Mouse (Mus musculus) urinary bladder, adult 18-20 months (tissue): Measurements from ENCODE around the gene Prkag2.

ENCODE experiments used
- DNase-seq, 2 experiments: peaks; one replicate each; pipeline ENCODE4 v3.0.0; 2022; ENCODE audit warnings: low spot score in 2 of 2, mixed read lengths in 2 of 2

The Prkag2 gene

GRCm38 (mm10) chr5:25100516-25101125 lies at the start of gene Prkag2:
Prkag2 (minus strand) TSS chr5:25100642.
- DNase-seq: peak; percentile 74 to 84

GRCm38 (mm10) chr5:25149331-25149965 lies 49.0 kb upstream of the Prkag2 start:
- DNase-seq: no peak

DNA sequence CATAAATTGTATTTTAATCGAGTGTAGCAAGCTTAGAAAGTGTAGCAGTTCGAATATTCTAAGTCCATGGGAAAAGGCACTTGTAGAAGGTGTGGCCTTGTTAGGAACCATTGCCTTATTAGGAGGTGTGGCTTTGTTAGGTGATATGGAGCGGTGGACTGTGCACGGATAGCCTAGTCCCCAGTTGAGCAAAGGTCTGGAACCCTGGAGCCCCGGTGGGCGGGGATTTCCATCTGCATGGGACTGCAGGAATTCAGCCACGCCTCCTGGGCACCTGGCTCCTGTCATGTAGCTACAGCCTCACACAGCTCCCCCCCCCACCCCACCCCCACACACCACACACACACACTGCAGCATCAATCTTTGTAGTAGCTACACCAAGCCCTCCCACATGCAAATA lies 46.3 kb upstream of the Prkag2 start:
- no peak for DNase-seq

- DNase-seq: no peak
Measured at GRCm38 (mm10) chr5:25127865-25128264, 27.4 kb upstream of the Prkag2 start.

GRCm38 (mm10) chr5:25125884-25126560 lies 25.6 kb upstream of the Prkag2 start:
- DNase-seq: no peak

- DNase-seq: no peak
Measured at GRCm38 (mm10) chr5:25122534-25122933, 22.1 kb upstream of the Prkag2 start.

- no peak for DNase-seq
Measured at GRCm38 (mm10) chr5:25119148-25119547, 18.7 kb upstream of the Prkag2 start.

GRCm38 (mm10) chr5:25115997-25116396 lies 15.6 kb upstream of the Prkag2 start:
- DNase-seq: no peak

- no peak for DNase-seq
Measured at GRCm38 (mm10) chr5:25115216-25115615, 14.8 kb upstream of the Prkag2 start.

DNA sequence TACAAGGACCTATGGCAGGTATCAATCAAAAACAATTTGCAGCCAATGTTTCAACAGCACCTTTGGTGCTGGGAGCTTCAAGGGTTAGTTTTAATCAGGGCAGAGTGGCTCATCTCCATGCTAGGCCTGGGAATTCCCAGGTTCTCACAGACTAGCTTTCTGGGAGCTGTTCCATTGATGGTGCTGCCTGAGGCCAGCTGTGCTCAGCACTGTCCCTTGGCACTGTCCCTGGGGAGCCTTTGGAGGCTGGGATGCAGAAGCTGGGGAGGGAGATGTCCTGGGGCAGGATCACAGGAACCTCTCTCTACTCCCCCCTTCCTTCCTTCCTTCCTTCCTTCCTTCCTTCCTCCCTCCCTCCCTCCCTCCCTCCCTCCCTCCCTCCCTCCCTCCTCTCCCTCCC lies 13.7 kb upstream of the Prkag2 start:
- no peak for DNase-seq

- DNase-seq: no peak
Measured at GRCm38 (mm10) chr5:25110314-25110713, 9.9 kb upstream of the Prkag2 start.

- no peak for DNase-seq
Measured at GRCm38 (mm10) chr5:25105748-25106147, 5.3 kb upstream of the Prkag2 start.

- DNase-seq: peak; percentile 70 to 77
Measured at GRCm38 (mm10) chr5:25101126-25101523, 683 bp upstream of the Prkag2 start.

DNA sequence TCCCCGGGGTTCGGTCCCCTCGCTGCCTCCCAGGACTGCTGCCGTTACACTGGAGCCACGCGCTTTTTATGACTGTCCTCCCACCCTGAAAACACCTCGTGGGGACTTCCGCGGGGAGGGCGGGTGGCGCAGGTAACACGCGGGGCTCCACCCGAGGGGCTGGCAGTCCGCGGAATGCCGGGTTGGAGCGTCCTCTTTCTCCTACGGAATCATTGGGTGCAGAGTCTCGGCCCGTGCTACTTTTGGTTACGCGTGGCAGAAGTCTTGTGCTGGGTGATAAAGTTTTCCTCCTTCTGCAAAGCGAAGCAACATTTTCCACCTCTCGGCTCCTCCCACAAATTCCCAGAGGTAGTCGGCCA lies 306 bp downstream of the Prkag2 start:
- peak in 1 of 2 experiments; percentile 25 for DNase-seq

- peak; percentile 41 to 75 for DNase-seq
Measured at GRCm38 (mm10) chr5:25099367-25100156, 880 bp downstream of the Prkag2 start.

DNA sequence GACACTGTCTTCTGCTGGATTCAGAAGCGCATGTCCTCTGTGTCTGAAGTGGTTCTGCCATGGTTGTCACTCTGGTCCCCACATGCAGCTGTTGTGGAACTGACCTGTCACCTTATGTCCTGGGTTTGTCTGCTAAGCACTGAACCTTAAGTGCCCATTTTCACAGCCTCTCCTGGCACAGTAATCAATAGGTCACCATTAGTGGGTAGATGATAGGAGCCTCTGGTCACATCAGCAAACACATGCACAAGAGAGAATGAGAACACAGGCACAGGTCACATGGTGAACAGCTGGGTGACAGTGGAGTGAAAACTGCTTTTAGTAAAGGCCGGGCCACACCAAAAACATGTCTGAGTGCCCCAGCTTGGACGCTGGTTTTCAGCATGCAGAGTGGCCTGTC lies 2.6 kb downstream of the Prkag2 start:
- no peak for DNase-seq

GRCm38 (mm10) chr5:25096431-25096830 lies 4.0 kb downstream of the Prkag2 start:
- no peak for DNase-seq

GRCm38 (mm10) chr5:25092630-25093245 lies 7.7 kb downstream of the Prkag2 start:
- no peak for DNase-seq

DNA sequence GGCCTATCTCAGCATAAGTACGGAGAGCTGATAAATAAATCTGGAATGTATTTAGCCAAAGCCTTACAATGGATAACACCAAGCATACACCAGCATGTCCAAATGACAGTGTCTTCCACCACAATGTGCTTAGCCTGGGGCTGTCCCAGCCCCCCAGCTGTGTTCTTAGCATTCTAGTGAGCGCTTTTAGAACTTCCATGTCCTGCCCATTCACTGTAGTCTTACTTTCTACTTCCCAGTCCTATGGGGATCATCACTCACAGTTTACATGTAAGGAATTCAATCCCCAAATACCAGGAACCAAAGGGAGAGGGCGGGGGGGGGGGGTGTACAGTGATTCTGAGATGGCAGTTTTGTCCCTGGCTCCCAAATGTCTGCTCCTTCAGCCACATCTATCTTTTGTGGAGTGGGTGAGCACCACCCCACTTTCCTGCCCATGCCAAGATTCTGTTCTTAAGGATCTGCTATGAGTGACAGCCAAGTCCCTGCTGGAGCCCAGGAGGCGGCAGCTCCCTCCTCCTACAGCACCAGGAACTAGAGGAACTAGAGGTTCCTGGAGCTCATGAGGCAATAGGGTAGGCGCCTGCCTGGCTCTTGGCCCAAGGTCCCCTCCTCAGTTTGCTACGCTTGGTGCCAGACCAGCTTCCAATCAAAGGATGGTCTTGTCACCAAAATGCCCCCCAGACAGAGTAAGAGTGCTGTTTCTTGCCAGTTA lies 11.0 kb downstream of the Prkag2 start:
- no peak for DNase-seq

- no peak for DNase-seq
Measured at GRCm38 (mm10) chr5:25088633-25089032, 11.8 kb downstream of the Prkag2 start.

DNA sequence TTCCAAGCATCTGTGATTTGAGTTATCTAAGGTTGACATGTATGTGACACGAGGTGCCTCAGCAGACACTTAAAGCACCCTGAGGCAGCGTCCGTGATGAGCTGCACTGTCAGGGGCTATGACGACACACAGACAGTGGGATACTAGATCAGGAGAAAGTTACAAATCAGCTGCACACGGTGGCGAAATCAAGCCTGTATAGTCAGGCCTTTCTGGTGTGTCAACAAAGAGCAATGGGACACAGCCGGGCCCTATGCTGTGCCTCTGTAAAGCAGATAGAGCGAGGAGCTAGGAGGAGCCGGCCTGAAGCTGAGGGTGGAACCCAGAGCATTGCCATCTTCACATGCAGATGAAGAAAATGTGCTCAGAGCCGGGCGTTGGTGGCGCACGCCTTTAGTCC lies 12.3 kb downstream of the Prkag2 start:
- no peak for DNase-seq
